Mouse (Mus musculus) lung, postnatal 0 days (tissue): ENCODE measurements around the gene Hebp1.

Experiments
- CTCF ChIP-seq: IDR thresholded peaks from 2 replicates; pipeline ENCODE4 v1.5.1; 2016; ENCODE audit warnings: antibody characterized with exemption, mild to moderate bottlenecking
- EP300 ChIP-seq: IDR thresholded peaks from 2 replicates; pipeline ENCODE4 v1.6.1; 2016; ENCODE audit warnings: antibody characterized with exemption, mild to moderate bottlenecking, control low read depth

DNA sequence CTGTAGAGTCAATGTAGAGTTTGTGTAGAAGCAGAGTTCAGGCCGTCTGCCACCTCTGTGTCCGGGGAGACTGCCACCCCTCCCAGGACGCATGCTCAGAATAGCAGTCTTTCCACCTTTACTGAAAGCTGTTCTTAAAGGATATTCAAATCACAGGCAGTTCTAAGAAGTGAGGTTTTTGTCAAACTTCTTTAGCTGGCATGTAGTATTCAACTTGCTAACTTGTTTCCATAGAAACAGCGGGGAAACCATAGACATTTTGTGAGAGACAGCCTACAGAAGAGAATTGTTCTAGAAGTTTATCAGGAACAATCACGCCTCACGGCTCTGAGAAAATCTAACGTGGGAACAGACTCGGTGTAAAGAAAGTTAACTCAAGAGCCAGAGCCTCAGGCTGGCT lies 9.1 kb upstream of the Hebp1 start:
- TF ChIP-seq CTCF (no peak), EP300 (no peak)
